Mouse (Mus musculus): Measurements from ENCODE around the gene Clca3a2. TPM values are rescaled to one million over a fixed set of nuclear protein-coding genes. Genes with fewer than 3 reads are reported as not detected.
"Not testable (repeated sequence)": the region's sequence is repeated elsewhere in the genome, so short reads cannot be mapped to it uniquely, and the experiment has no call there.

Gene Clca3a2
- total RNA-seq, 2 experiments from 2014 or later, result not detected

- no peak for TF ChIP-seq CTCF (conservative IDR thresholded peaks at IDR 0.05)
- Histone ChIP-seq H3K27ac (no peak overlapping the region), H3K4me3 (no peak overlapping the region)
- DNase-seq (ENCODE audit: low spot score in 2 of 2), result no peak
Measured at GRCm38 (mm10) chr3:144765161-144765560, 54.1 kb downstream of the Clca3a2 start.

GRCm38 (mm10) chr3:144761454-144761853 lies 57.8 kb downstream of the Clca3a2 start:
- Histone ChIP-seq H3K27ac (no peak overlapping the region), H3K4me3 (no peak overlapping the region)
- TF ChIP-seq CTCF (conservative IDR thresholded peaks at IDR 0.05), result no peak
- DNase-seq (ENCODE audit: low spot score in 2 of 2), result no peak

GRCm38 (mm10) chr3:144760592-144761309 lies 58.5 kb downstream of the Clca3a2 start, which contains the start of gene Clca3a1:
Clca3a1 (minus strand) TSS chr3:144760977.
- no peak for DNase-seq (ENCODE audit: low spot score in 2 of 2)
- Histone ChIP-seq H3K4me3 (no peak within 1 kb of the TSS), H3K27ac (no peak within 1 kb of the TSS)
- no peak for TF ChIP-seq CTCF (conservative IDR thresholded peaks at IDR 0.05)

GRCm38 (mm10) chr3:144759719-144760118 lies 59.6 kb downstream of the Clca3a2 start:
- TF ChIP-seq CTCF (conservative IDR thresholded peaks at IDR 0.05), result no peak
- DNase-seq (ENCODE audit: low spot score in 2 of 2), result no peak
- Histone ChIP-seq H3K27ac (no peak overlapping the region), H3K4me3 (no peak overlapping the region)

- not testable (repeated sequence) for H3K27ac ChIP-seq; H3K4me3 ChIP-seq; DNase-seq (ENCODE audit: low spot score in 2 of 2)
Measured at GRCm38 (mm10) chr3:144756103-144756502, 63.2 kb downstream of the Clca3a2 start.

GRCm38 (mm10) chr3:144753120-144753519 lies 66.2 kb downstream of the Clca3a2 start:
- no peak for DNase-seq (ENCODE audit: low spot score in 2 of 2)
- peak; percentile 76 for TF ChIP-seq CTCF (conservative IDR thresholded peaks at IDR 0.05)
- H3K4me3 ChIP-seq, result no peak overlapping the region
- no peak overlapping the region for H3K27ac ChIP-seq

GRCm38 (mm10) chr3:144749062-144749963 lies 70.0 kb downstream of the Clca3a2 start:
- H3K27ac ChIP-seq, H3K4me3 ChIP-seq: not testable (repeated sequence)
- peak in 1 of 2 experiments; percentile 41 for DNase-seq (ENCODE audit: low spot score in 2 of 2)

- DNase-seq (ENCODE audit: low spot score in 2 of 2); H3K27ac ChIP-seq; H3K4me3 ChIP-seq: not testable (repeated sequence)
Measured at GRCm38 (mm10) chr3:144747706-144748105, 71.6 kb downstream of the Clca3a2 start.

Other genes with a start within 250 kb of the Clca3a2 start
- gene Hs2st1, start 249.3 kb downstream of the Clca3a2 start, total RNA-seq (2021), result 10 to 100 TPM; 38.4 to 40.5 TPM
- 100 to 1,000 TPM; 228 to 231 TPM for gene Selenof, start 249.2 kb downstream of the Clca3a2 start, total RNA-seq (2021)
- gene Sh3glb1, start 99.2 kb downstream of the Clca3a2 start, total RNA-seq (2021), result 10 to 100 TPM; 51.9 to 52.3 TPM
- gene Clca3a1, start 58.5 kb downstream of the Clca3a2 start, total RNA-seq (2021), result under 1 TPM; 0.12 to 0.13 TPM
- not detected for gene Clca3b, start 29.9 kb upstream of the Clca3a2 start, total RNA-seq (2021)
- gene Clca4b, start 113.0 kb upstream of the Clca3a2 start, total RNA-seq (2021), result not detected
- gene Clca4a, start 155.6 kb upstream of the Clca3a2 start, total RNA-seq (2021), result not detected
- not detected for gene Clca1, start 213.3 kb upstream of the Clca3a2 start, total RNA-seq (2021)